Comparison of ENCODE assay signal across 8 mouse cellular contexts in genomic region chr11:87590841-87591525, GRCm38 (mm10). TPM values are rescaled to one million over a fixed set of nuclear protein-coding genes. Genes with fewer than 3 reads are reported as not detected.
DNase-seq lines count a peak whose midpoint lies in the region; ATAC-seq and TF ChIP-seq lines count a peak whose summit lies in the region.

No protein-coding gene starts in this region.

- TF ChIP-seq POLR2A in testis, adult 2 months (IDR thresholded peaks at IDR 0.05; ENCODE audit: control insufficient read depth, low read depth, low read length), result no peak
- no peak for TF ChIP-seq POLR2A in bone marrow macrophage, adult 2 months (IDR thresholded peaks at IDR 0.05; ENCODE audit: borderline replicate concordance, low read depth, low read length)
- TF ChIP-seq POLR2A in olfactory bulb, adult 2 months (IDR thresholded peaks at IDR 0.05; ENCODE audit: insufficient read depth, low read depth, low read length), result no peak

- H3K4me1 ChIP-seq in testis, adult 2 months (ENCODE audit: control insufficient read depth, insufficient read depth, low read length), result peaks cover 19% of the 10 kb centered on the region
- peaks cover 16% of the 10 kb centered on the region for H3K4me1 ChIP-seq in bone marrow macrophage, adult 2 months (ENCODE audit: control insufficient read depth, insufficient read depth, low read length)
- H3K4me1 ChIP-seq in forebrain, embryonic 11.5 days (replicated peaks; ENCODE audit: control insufficient read depth, insufficient read depth, low read length), result peaks cover 17% of the 10 kb centered on the region; the same call in 1 of the 2 replicates
- peaks cover 31% of the 10 kb centered on the region for H3K4me1 ChIP-seq in hindbrain, embryonic 16.5 days (ENCODE audit: control insufficient read depth, insufficient read depth, low read depth, low read length)
- peaks cover 58% of the 10 kb centered on the region for H3K4me1 ChIP-seq in liver, embryonic 13.5 days (replicated peaks)
- H3K4me1 ChIP-seq in olfactory bulb, adult 2 months (ENCODE audit: control insufficient read depth, insufficient read depth, low read length), result peaks cover 24% of the 10 kb centered on the region

- WGBS in forebrain, embryonic 11.5 days, result 2% methylated on average over 25 of the region's 25 CpGs
- WGBS in hindbrain, embryonic 16.5 days, result 2% methylated on average over 25 of the region's 25 CpGs
- WGBS in liver, embryonic 13.5 days (ENCODE audit: insufficient replicate concordance), result 2% methylated on average over 25 of the region's 25 CpGs
- 1% methylated on average over 25 of the region's 25 CpGs for WGBS in olfactory bulb, adult 2 months

- no peak for DNase-seq in testis, postnatal 14 days (ENCODE audit: low spot score)
- DNase-seq in forebrain, embryonic 11.5 days (ENCODE audit: low spot score), result peak; percentile 68
- DNase-seq in liver, embryonic 13.5 days, result peak; percentile 26

- no peaks in the 10 kb centered on the region for H3K27me3 ChIP-seq in testis, adult 2 months (ENCODE audit: control insufficient read depth, insufficient read depth, low read length)
- no peaks in the 10 kb centered on the region for H3K27me3 ChIP-seq in forebrain, embryonic 11.5 days (ENCODE audit: control insufficient read depth, insufficient read depth, low read length)
- H3K27me3 ChIP-seq in hindbrain, embryonic 16.5 days (replicated peaks; ENCODE audit: control insufficient read depth, insufficient read depth, low read length), result no peaks in the 10 kb centered on the region
- H3K27me3 ChIP-seq in liver, embryonic 13.5 days, result no peaks in the 10 kb centered on the region

- peak overlapping the region; percentile 83 for H3K27ac ChIP-seq in testis, adult 2 months (ENCODE audit: control insufficient read depth, insufficient read depth, low read depth, low read length)
- peak overlapping the region; percentile 86 for H3K27ac ChIP-seq in bone marrow macrophage, adult 2 months (ENCODE audit: insufficient read depth, low read depth, low read length)
- H3K27ac ChIP-seq in forebrain, embryonic 11.5 days (ENCODE audit: low read depth, low read length), result peak overlapping the region; percentile 80; the same call in 1 of the 2 replicates
- peak overlapping the region; percentile 92 for H3K27ac ChIP-seq in hindbrain, embryonic 16.5 days (ENCODE audit: low read depth, low read length)
- peak overlapping the region; percentile 91 for H3K27ac ChIP-seq in liver, embryonic 13.5 days
- H3K27ac ChIP-seq in olfactory bulb, adult 2 months (ENCODE audit: insufficient read depth, low read depth, low read length), result peak overlapping the region; percentile 56

- peak overlapping the region; percentile 80 for H3K4me2 ChIP-seq in forebrain, embryonic 11.5 days (ENCODE audit: low read depth, low read length, severe bottlenecking)
- H3K4me2 ChIP-seq in hindbrain, embryonic 16.5 days (ENCODE audit: low read length), result peak overlapping the region; percentile 91
- peak overlapping the region; percentile 91 for H3K4me2 ChIP-seq in liver, embryonic 13.5 days

- TF ChIP-seq CTCF in testis, adult 2 months (IDR thresholded peaks at IDR 0.05; ENCODE audit: control insufficient read depth, insufficient read depth, insufficient replicate concordance, low read depth, low read length), result no peak
- TF ChIP-seq CTCF in bone marrow macrophage, adult 2 months (IDR thresholded peaks at IDR 0.05; ENCODE audit: low read depth, low read length), result no peak
- TF ChIP-seq CTCF in olfactory bulb, adult 2 months (IDR thresholded peaks at IDR 0.05; ENCODE audit: insufficient read depth, low read depth, low read length), result no peak

- no peaks in the 10 kb centered on the region; the same call in 1 of the 2 replicates for H3K36me3 ChIP-seq in testis, adult 2 months (ENCODE audit: control insufficient read depth, insufficient read depth, low read length)
- no peaks in the 10 kb centered on the region; the same call in 1 of the 2 replicates for H3K36me3 ChIP-seq in forebrain, embryonic 11.5 days (ENCODE audit: control insufficient read depth, insufficient read depth, low read length)
- H3K36me3 ChIP-seq in hindbrain, embryonic 16.5 days (ENCODE audit: control insufficient read depth, insufficient read depth, low read length), result 0 out of 2 replicates have a peak, but pooled peaks cover 2% of the 10 kb centered on the region
- peaks cover 12% of the 10 kb centered on the region for H3K36me3 ChIP-seq in liver, embryonic 13.5 days

- H3K9me3 ChIP-seq in forebrain, embryonic 11.5 days (ENCODE audit: control insufficient read depth, low read length), result no peaks in the 10 kb centered on the region
- no peaks in the 10 kb centered on the region for H3K9me3 ChIP-seq in hindbrain, embryonic 16.5 days (ENCODE audit: control insufficient read depth, low read length)
- H3K9me3 ChIP-seq in liver, embryonic 13.5 days (replicated peaks), result no peaks in the 10 kb centered on the region

- peak overlapping the region; percentile 84 for H3K9ac ChIP-seq in forebrain, embryonic 11.5 days (ENCODE audit: low read length)
- H3K9ac ChIP-seq in hindbrain, embryonic 16.5 days (ENCODE audit: low read depth, low read length), result peak overlapping the region; percentile 82
- peak overlapping the region; percentile 93 for H3K9ac ChIP-seq in liver, embryonic 13.5 days

- no peak for ATAC-seq in forebrain, embryonic 11.5 days (replicated peaks; ENCODE audit: low FRiP score)
- ATAC-seq in hindbrain, embryonic 16.5 days, result no peak
- ATAC-seq in liver, embryonic 13.5 days (ENCODE audit: low read depth), result no peak
- no peak for ATAC-seq in megakaryocyte progenitor cell, adult 5-6 weeks (replicated peaks; ENCODE audit: poor library complexity)

- peak overlapping the region; percentile 94 for H3K4me3 ChIP-seq in testis, adult 2 months (ENCODE audit: control insufficient read depth, low read depth, low read length)
- H3K4me3 ChIP-seq in bone marrow macrophage, adult 2 months (ENCODE audit: insufficient read depth, low read length), result peak overlapping the region; percentile 78
- peak overlapping the region; percentile 81 for H3K4me3 ChIP-seq in forebrain, embryonic 11.5 days (ENCODE audit: low read depth, low read length)
- H3K4me3 ChIP-seq in hindbrain, embryonic 16.5 days (ENCODE audit: low read length), result peak overlapping the region; percentile 70
- H3K4me3 ChIP-seq in liver, embryonic 13.5 days (replicated peaks), result peak overlapping the region; percentile 79
- H3K4me3 ChIP-seq in olfactory bulb, adult 2 months (ENCODE audit: insufficient read depth, low read depth, low read length), result peak overlapping the region; percentile 58

RNA-seq across cellular contexts. Expression of gene Mtmr4, which starts 1.0 kb away (rescaled TPM):
- 33.6 and 33.7 TPM in 2 replicates for polyA plus RNA-seq in testis, adult 2 months (2012; rRNA removed)
- 11.0 and 16.3 TPM in 2 replicates for polyA plus RNA-seq in bone marrow macrophage, adult 2 months (2012; ENCODE audit: insufficient read depth, insufficient read length, missing spikeins)
- 72.2 and 75.6 TPM in 2 replicates for polyA plus RNA-seq in forebrain, embryonic 11.5 days (2014; fragmentation: Nextera tagmentation; extraction: Ambion mirVana)
- 40.3 and 51.6 TPM in 2 replicates for polyA plus RNA-seq in hindbrain, embryonic 16.5 days (2015; fragmentation: Nextera tagmentation; extraction: Ambion mirVana)
- 9.4 and 12.2 TPM in 2 replicates for polyA plus RNA-seq in liver, embryonic 13.5 days (2015; fragmentation: Nextera tagmentation; extraction: Ambion mirVana)
- not detected in 2 replicates for polyA plus RNA-seq in olfactory bulb, adult 2 months (2012; ENCODE audit: insufficient read depth, insufficient read length, low replicate concordance, missing spikeins)
- 14.4 and 15.7 TPM in 2 replicates for total RNA-seq in megakaryocyte progenitor cell, adult 5-6 weeks (2015)
- total RNA-seq in megakaryocyte progenitor cell, adult 5-6 weeks (2017), result 20.9 and 25.0 TPM in 2 replicates

RNA-seq across cellular contexts. Expression of gene Sept4, which starts 22.3 kb away (rescaled TPM):
- 159 and 174 TPM in 2 replicates for polyA plus RNA-seq in testis, adult 2 months (2012; rRNA removed)
- polyA plus RNA-seq in bone marrow macrophage, adult 2 months (2012; ENCODE audit: insufficient read depth, insufficient read length, missing spikeins), result not detected in 2 replicates
- 8.0 and 8.8 TPM in 2 replicates for polyA plus RNA-seq in forebrain, embryonic 11.5 days (2014; fragmentation: Nextera tagmentation; extraction: Ambion mirVana)
- 43.4 and 47.7 TPM in 2 replicates for polyA plus RNA-seq in hindbrain, embryonic 16.5 days (2015; fragmentation: Nextera tagmentation; extraction: Ambion mirVana)
- 11.2 and 14.9 TPM in 2 replicates for polyA plus RNA-seq in liver, embryonic 13.5 days (2015; fragmentation: Nextera tagmentation; extraction: Ambion mirVana)
- polyA plus RNA-seq in olfactory bulb, adult 2 months (2012; ENCODE audit: insufficient read depth, insufficient read length, low replicate concordance, missing spikeins), result not detected in 2 replicates
- 1.6 and 2.7 TPM in 2 replicates for total RNA-seq in megakaryocyte progenitor cell, adult 5-6 weeks (2015)
- total RNA-seq in megakaryocyte progenitor cell, adult 5-6 weeks (2017), result 1.5 and 4.8 TPM in 2 replicates

RNA-seq across cellular contexts. Expression of gene Gm11492, which starts 24.5 kb away (rescaled TPM):
- 92.8 and 97.9 TPM in 2 replicates for polyA plus RNA-seq in testis, adult 2 months (2012; rRNA removed)
- not detected in 2 replicates for polyA plus RNA-seq in bone marrow macrophage, adult 2 months (2012; ENCODE audit: insufficient read depth, insufficient read length, missing spikeins)
- polyA plus RNA-seq in forebrain, embryonic 11.5 days (2014; fragmentation: Nextera tagmentation; extraction: Ambion mirVana), result not detected in 2 replicates
- polyA plus RNA-seq in hindbrain, embryonic 16.5 days (2015; fragmentation: Nextera tagmentation; extraction: Ambion mirVana), result not detected in 2 replicates
- not detected in 2 replicates for polyA plus RNA-seq in liver, embryonic 13.5 days (2015; fragmentation: Nextera tagmentation; extraction: Ambion mirVana)
- not detected in 2 replicates for polyA plus RNA-seq in olfactory bulb, adult 2 months (2012; ENCODE audit: insufficient read depth, insufficient read length, low replicate concordance, missing spikeins)
- total RNA-seq in megakaryocyte progenitor cell, adult 5-6 weeks (2015), result not detected in 2 replicates
- total RNA-seq in megakaryocyte progenitor cell, adult 5-6 weeks (2017), result not detected in 2 replicates

RNA-seq across cellular contexts. Expression of gene Hsf5, which starts 26.0 kb away (rescaled TPM):
- polyA plus RNA-seq in testis, adult 2 months (2012; rRNA removed), result 89.4 and 90.3 TPM in 2 replicates
- not detected in 2 replicates for polyA plus RNA-seq in bone marrow macrophage, adult 2 months (2012; ENCODE audit: insufficient read depth, insufficient read length, missing spikeins)
- 0.37 and 0.52 TPM in 2 replicates for polyA plus RNA-seq in forebrain, embryonic 11.5 days (2014; fragmentation: Nextera tagmentation; extraction: Ambion mirVana)
- 0.34 and 0.45 TPM in 2 replicates for polyA plus RNA-seq in hindbrain, embryonic 16.5 days (2015; fragmentation: Nextera tagmentation; extraction: Ambion mirVana)
- 0.03 TPM in 1 of 2 replicates, not detected in the other for polyA plus RNA-seq in liver, embryonic 13.5 days (2015; fragmentation: Nextera tagmentation; extraction: Ambion mirVana)
- not detected in 2 replicates for polyA plus RNA-seq in olfactory bulb, adult 2 months (2012; ENCODE audit: insufficient read depth, insufficient read length, low replicate concordance, missing spikeins)
- total RNA-seq in megakaryocyte progenitor cell, adult 5-6 weeks (2015), result not detected in 2 replicates
- total RNA-seq in megakaryocyte progenitor cell, adult 5-6 weeks (2017), result not detected in 2 replicates

Comparison
In these comparisons a context has a peak if more than half of its experiments do, and no peak if none do; other contexts are left out.
1. RNA of gene Gm11492, which starts 24.5 kb away (polyA plus RNA-seq): 92.8 to 97.9 TPM in testis, adult 2 months; not detected in bone marrow macrophage, adult 2 months, not detected in forebrain, embryonic 11.5 days, not detected in hindbrain, embryonic 16.5 days, not detected in liver, embryonic 13.5 days and not detected in olfactory bulb, adult 2 months; every median in the first group is over 10 times any median in the second.
2. Peak in every context shown above with its lines, with median percentiles within 50 percentile points of each other: H3K27ac ChIP-seq, H3K4me3 ChIP-seq, H3K4me2 ChIP-seq and H3K9ac ChIP-seq.